ENCODE assay signal across 8 mouse cellular contexts in the genomic region with DNA sequence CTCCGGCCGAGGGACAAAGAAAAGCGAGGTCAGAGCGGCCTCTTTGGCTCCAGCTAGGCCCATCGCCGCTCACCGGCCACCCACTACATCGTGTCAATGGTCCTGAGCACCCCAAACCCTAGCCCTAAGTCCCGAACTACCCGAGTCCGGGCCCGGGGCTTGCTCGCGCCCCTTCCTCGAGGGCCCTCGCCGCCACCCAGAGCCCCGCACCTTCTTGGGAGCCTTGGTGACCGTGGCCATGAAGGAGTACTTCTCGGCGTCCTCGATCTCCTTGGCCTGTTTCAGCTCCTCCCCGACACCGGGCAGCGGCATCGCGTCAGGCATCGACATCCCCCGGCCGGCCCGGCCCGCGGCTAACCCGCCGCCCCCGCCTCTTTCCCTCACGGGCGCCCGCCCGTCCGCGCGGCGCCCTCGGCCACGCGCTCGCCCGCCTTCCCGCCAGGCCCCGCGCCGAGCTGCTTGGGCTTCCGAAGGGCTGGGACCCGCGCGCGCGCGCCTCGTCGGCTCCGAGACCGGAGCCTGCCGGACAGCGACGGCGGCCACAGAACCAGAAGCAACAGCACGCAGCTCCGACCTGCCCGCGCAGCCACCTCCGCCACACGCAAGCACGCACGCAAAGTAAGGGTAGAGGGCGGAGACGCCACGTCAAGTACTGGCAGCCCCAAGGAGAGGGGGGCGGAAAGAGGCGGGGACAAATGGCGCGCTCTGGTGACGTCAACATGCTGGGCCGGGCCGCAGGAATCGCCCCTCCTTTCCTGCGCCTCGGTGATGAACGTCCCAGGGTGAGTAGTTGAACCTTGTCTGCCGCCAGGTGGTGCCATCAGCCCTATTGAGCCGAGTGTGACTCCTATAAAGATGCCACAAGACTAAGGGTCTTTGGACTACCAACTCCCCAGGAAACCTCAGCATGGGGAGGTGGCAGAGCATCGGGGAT. TPM values are rescaled to one million over a fixed set of nuclear protein-coding genes. Genes with fewer than 3 reads are reported as not detected.
DNase-seq lines count a peak whose midpoint lies in the region; ATAC-seq and TF ChIP-seq lines count a peak whose summit lies in the region.

Gene Ahcyl1 (minus strand): TSS at position 613 of the 934 bp plus-strand sequence.

- CTCF ChIA-PET in Patski (lab: Charles Lee): interaction anchor here (0.7 to 15.8 kb wide), 18 partner anchors 12 to 365 kb away, joined by 3 to 215 read pairs (median 4); no protein-coding TSS in a partner anchor

- no peak for TF ChIP-seq CTCF in Patski (IDR thresholded peaks at IDR 0.05)

- peak within 1 kb of the TSS; percentile 94 for H3K4me2 ChIP-seq in hindbrain, embryonic 13.5 days

- peaks cover 40% of the 10 kb centered on the region for H3K4me1 ChIP-seq in hindbrain, embryonic 13.5 days (replicated peaks)

- H3K27ac ChIP-seq in hindbrain, embryonic 13.5 days: peak within 1 kb of the TSS; percentile 96

- no peaks in the 10 kb centered on the region for H3K27me3 ChIP-seq in Patski
- H3K27me3 ChIP-seq in hindbrain, embryonic 13.5 days: no peaks in the 10 kb centered on the region

- under 1% methylated on average over 87 of the region's 93 CpGs for WGBS in hindbrain, embryonic 13.5 days

- H3K4me3 ChIP-seq in hindbrain, embryonic 13.5 days: peak within 1 kb of the TSS; percentile 94

- in situ Hi-C loops in Patski (cut with MboI; ENCODE audit: low pct_unique_long_range_greater_than_20kb): loop anchor here (5.0 to 10.0 kb wide), 3 partner anchors 141 to 369 kb away; partner anchors contain the start of gene Ubl4b

- POLR2A ChIA-PET in Patski (lab: Charles Lee): interaction anchor here (0.6 to 6.4 kb wide), 21 partner anchors 9 to 1667 kb away, joined by 3 to 32 read pairs (median 4); partner anchors contain the start of gene Csf1

- peak; percentile 97 for DNase-seq in Patski (ENCODE audit: low read depth, low spot score)
- peak; percentile 99 for DNase-seq in cerebellum, postnatal 14 days
- DNase-seq in frontal cortex, postnatal 14 days (ENCODE audit: low spot score in 2 of 2): peak; percentile 99
- peak; percentile 97 to 99 for DNase-seq in layer of hippocampus, postnatal 25 days (ENCODE audit: extremely low spot score in 1 of 2, low spot score in 1 of 2)
- peak; percentile 99 for DNase-seq in lung, postnatal 25 days (ENCODE audit: low spot score)
- DNase-seq in retina, embryonic 14.5 days (ENCODE audit: low spot score): peak; percentile 99
- peak; percentile 99 for DNase-seq in thymus, postnatal 4 days

- H3K36me3 ChIP-seq in hindbrain, embryonic 13.5 days: no peaks in the 10 kb centered on the region

- H3K9ac ChIP-seq in hindbrain, embryonic 13.5 days: peak within 1 kb of the TSS; percentile 97

- peak; percentile 90 for ATAC-seq in Patski
- ATAC-seq in hindbrain, embryonic 13.5 days (ENCODE audit: low FRiP score): peak; percentile 99

- no peaks in the 10 kb centered on the region for H3K9me3 ChIP-seq in hindbrain, embryonic 13.5 days

RNA-seq across cellular contexts. Expression of gene Ahcyl1, which starts in this region (rescaled TPM):
- 229 TPM for polyA plus RNA-seq in Patski (2021)
- polyA plus RNA-seq in hindbrain, embryonic 13.5 days (2015; fragmentation: Nextera tagmentation; extraction: Ambion mirVana): 106 and 108 TPM in 2 replicates
- total RNA-seq in layer of hippocampus, postnatal 25 days (2021): 100 to 1,000 TPM; 333 to 340 TPM

Comparison
In these comparisons a context has a peak if more than half of its experiments do, and no peak if none do; other contexts are left out.
1. Peak in every context shown above with its lines: DNase-seq, ATAC-seq, H3K4me3 ChIP-seq and H3K27ac ChIP-seq.